Mouse (Mus musculus): ENCODE measurements at regions not wholly inside any gene's neighbourhood (a gene's known extent, or its start where the extent isn't known, plus 50 kb on each side); places are given as distances from the start of the nearest gene placed in this dataset.

DNA sequence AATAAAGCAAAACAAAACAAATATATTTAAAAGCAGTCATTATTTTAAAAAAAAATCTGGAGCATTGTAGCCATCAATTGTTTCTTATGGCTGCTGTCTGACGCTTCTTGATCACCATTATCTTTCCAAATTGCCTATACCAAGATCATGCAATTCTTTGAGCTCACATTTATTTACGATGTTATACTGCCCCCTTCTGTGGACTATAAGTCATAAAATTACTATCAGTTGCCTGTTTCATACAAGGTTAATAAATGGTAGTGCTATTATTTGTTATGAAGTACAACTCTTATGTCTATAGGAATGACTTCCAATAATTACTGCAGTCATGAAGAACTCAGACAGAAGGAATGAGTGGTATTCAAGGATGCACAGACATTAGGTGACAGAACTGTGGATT, 57.3 kb upstream of the Eda2r start:
- 56% methylated on average over 2 of the region's 2 CpGs for WGBS
- Histone ChIP-seq H3K4me3 (replicated peaks; ENCODE audit: control insufficient read depth, low read depth, low read length) (no peak overlapping the region), H3K4me1 (ENCODE audit: control insufficient read depth, insufficient read depth, low read length) (no peaks in the 10 kb centered on the region), H3K27ac (ENCODE audit: control insufficient read depth, insufficient read depth, low read depth, low read length, poor library complexity) (no peak overlapping the region)
- TF ChIP-seq CTCF (IDR thresholded peaks at IDR 0.05; ENCODE audit: control insufficient read depth, insufficient read depth, low read length), result no peak

DNA sequence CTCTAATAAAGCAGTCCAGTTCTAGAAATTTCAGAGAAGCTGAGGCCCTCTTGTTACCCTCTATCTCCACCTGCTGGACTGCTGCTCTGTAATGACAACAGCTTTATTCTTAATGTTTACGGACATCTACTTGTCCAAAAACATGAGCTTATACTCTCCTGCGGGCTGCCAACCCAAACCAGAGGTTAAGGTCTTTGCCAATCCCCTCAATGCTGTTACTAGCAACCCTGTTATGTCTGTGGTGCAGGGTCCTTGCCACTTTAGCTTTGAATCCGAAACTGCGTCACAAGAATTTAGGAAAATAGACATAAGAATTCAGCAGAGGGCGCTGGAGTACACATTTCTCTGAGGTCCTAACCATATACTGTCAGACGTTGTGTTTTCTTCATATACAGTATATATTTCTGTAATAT, 54.4 kb upstream of the Eda2r start:
- H3K4me1 ChIP-seq (ENCODE audit: control insufficient read depth, insufficient read depth, low read length), result no peaks in the 10 kb centered on the region
- TF ChIP-seq POLR2A (IDR thresholded peaks at IDR 0.05; ENCODE audit: borderline replicate concordance, control insufficient read depth, low read depth, low read length), result no peak
- no peak for TF ChIP-seq CTCF (IDR thresholded peaks at IDR 0.05; ENCODE audit: control insufficient read depth, insufficient read depth, low read length)
- H3K4me3 ChIP-seq (replicated peaks; ENCODE audit: control insufficient read depth, low read depth, low read length), result peak overlapping the region; percentile 54
- 6% methylated on average over 6 of the region's 6 CpGs for WGBS
- H3K27ac ChIP-seq (ENCODE audit: control insufficient read depth, insufficient read depth, low read depth, low read length, poor library complexity), result no peak overlapping the region
